Mouse (Mus musculus): ENCODE data around the gene Kmt2d. TPM values are rescaled to one million over a fixed set of nuclear protein-coding genes. Genes with fewer than 3 reads are reported as not detected.

The Kmt2d gene
- total RNA-seq, 4 experiments from 2014 or later: 77.8 to 96.0 (median 89.6) TPM

DNA sequence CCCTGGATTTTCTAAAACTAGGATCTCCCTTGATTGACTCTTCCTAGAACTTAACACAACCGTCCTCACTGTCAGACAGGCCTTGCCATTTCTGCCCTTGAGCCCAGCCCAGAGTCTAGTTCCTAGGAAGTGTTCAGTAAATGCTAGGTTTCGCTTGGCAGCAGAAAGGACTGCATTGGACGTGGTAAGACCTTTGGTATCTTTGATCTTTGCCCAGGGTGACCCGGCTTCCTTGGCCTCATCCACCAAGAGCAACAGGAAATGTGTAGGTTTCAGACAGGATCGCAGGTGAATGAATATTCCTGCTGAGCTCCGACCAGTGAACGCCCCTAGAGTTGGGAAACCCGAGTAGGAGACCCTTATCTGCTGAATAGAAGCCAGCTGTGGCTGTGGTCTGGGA, 68.1 kb downstream of the Kmt2d start:
- no peak for DNase-seq (ENCODE audit: low spot score in 2 of 2)

DNA sequence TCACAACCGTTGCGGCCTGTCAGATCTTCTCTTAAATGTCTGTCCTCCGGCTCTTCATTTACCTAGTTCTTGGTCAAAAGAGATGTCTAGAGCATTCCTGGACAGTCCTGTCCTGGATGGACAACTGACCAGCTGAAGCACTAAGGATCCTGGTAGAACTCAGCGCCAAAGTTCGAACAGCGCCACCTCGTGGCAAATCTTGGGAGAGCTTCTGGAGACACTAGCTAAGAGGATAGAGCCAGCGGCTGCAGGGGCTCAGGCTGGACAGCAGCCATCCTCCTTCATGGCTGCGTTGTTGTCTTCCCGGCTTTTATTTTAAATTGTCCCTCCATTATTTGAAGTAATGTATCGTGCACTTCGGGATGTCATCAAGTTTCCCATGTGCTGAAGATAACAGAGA, 71.6 kb downstream of the Kmt2d start:
- DNase-seq (ENCODE audit: low spot score in 2 of 2): peak in 1 of 2 experiments; percentile 82

DNA sequence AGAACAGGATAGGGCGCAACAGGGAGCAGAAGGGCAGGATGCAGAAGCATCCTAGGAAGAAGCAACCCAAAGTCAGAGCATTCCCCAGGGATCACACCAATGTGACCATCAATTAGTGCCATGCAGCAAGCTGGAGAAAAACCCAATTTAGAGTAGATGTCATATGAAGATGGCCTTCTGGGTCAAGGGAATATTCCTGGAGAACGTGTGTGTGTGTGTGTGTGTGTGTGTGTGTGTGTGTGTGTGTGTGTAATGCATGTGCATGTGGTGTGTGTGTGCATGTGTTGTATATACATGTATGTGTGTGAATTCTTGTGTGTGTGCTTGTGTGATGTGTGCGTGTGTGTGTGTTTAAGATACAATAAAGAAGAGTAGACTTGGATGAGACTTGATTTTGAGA, 72.1 kb downstream of the Kmt2d start:
- no peak for DNase-seq (ENCODE audit: low spot score in 2 of 2)

DNA sequence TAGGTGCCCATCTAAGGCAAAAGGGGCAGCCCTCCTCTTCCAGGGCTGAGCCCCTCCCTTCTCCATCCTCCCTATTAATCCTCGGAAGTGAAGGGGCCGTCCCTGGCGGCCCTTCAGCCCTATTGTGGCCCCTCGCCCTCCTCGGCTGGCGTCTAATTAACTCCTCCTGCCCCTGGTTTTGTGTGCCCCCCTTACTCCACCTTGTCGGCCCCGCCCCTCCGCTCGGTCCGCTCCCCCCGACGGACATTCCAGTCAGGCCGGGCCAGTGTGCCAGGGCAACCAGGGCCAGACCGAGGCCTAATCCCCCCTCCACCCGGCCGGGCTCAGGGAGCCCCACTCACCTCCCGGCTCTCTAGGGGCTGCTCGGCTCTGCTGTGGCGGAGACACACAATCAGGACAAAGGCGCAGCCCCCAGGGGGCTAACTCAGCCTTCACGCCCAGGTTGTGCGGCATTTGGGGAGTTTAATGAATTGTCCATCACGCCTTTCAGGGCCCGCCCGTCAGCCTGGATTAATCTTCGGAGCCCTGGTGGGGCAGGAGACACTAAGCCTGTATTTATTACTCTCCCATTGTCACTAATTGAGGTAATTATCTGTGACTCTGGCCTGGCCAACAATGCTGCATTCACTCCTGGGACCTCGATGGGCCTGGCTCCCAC, 73.0 kb downstream of the Kmt2d start:
- no peak for DNase-seq (ENCODE audit: low spot score in 2 of 2)

DNA sequence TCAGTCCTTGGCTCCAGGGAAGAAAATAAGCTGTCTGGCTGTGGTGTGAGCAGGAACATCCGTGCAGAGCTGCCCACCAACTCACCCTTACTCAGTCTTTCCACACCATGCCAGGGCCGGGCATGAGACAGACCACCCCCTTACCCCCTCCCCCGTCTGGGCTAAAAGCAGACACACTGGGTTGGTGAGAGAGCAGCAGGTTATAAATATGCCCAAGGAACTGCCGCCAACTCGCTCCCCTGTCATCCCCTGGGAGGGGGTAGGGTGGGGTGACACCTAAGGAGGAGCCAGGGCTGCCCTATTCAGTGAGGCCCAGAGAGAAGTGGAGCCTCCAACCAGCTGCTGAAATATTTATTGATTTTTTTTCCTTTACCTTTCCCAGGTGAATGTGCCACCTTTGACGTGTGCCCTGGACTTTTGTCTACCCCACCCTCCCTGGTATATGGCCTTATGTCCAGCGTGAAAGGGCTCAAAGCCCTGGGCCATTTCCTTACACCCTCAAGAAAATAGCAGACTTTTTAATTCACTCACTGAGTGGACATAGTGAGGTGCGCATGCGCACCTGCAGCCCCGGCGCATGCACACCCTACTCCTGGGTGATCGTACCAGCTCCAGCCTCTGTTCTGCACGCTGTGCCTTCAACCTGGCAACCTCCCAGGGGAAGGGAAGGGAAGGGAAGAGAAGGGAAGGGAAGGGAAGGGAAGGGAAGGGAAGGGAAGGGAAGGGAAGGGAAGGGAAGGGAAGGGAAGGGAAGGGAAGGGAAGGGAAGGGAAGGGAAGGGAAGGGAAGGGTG, 74.0 kb downstream of the Kmt2d start:
- DNase-seq (ENCODE audit: low spot score in 2 of 2): no peak

DNA sequence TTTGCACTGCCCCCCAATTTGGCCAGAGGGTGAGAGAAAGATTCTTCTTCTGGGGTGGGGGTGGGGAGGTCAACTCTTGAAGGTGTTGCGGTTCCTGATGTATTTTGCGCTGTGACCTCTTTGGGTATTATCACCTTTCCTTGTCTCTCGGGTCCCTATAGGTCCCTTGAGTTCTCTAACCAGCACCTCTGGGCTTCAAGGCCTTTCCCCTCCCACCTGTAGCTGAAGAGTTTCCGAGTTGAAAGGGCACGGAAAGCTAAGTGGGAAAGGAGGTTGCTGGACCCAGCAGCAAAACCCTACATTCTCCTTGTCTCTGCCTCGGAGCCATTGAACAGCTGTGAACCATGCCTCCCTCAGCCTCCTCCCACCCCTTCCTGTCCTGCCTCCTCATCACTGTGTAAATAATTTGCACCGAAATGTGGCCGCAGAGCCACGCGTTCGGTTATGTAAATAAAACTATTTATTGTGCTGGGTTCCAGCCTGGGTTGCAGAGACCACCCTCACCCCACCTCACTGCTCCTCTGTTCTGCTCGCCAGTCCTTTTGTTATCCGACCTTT, 77.8 kb downstream of the Kmt2d start:
- DNase-seq (ENCODE audit: low spot score in 2 of 2): no peak

DNA sequence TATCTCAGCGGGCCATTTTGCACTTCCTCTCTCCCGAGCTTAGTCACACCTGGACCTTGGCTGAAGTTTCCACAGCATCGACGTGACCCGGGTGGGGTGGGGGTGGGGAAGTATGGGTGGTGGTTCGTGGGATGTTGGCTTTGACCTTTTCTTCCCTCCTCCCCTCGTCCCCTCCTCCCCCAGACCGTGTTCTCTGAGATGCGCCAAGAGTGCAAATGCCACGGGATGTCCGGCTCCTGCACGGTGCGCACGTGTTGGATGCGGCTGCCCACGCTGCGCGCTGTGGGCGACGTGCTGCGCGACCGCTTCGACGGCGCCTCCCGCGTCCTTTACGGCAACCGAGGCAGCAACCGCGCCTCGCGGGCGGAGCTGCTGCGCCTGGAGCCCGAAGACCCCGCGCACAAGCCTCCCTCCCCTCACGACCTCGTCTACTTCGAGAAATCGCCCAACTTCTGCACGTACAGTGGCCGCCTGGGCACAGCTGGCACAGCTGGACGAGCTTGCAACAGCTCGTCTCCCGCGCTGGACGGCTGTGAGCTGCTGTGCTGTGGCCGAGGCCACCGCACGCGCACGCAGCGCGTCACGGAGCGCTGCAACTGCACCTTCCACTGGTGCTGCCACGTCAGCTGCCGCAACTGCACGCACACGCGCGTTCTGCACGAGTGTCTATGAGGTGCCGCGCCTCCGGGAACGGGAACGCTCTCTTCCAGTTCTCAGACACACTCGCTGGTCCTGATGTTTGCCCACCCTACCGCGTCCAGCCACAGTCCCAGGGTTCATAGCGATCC, 78.6 kb downstream of the Kmt2d start:
- DNase-seq (ENCODE audit: low spot score in 2 of 2): peak in 1 of 2 experiments; percentile 37

DNA sequence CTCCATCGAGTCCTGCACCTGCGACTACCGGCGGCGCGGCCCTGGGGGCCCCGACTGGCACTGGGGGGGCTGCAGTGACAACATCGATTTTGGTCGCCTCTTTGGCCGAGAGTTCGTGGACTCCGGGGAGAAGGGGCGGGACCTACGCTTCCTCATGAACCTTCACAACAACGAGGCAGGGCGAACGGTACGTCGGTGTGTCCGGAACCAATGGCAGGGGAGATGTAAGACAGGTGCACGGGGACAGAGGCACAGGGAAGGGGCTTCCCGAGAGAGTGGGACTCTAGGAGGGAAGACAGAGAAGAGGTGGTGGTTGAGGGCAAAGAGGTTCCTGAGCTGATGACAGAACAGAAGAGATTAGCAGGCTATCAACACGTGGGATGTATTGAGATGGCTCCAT, 79.2 kb downstream of the Kmt2d start:
- DNase-seq (ENCODE audit: low spot score in 2 of 2): no peak

DNA sequence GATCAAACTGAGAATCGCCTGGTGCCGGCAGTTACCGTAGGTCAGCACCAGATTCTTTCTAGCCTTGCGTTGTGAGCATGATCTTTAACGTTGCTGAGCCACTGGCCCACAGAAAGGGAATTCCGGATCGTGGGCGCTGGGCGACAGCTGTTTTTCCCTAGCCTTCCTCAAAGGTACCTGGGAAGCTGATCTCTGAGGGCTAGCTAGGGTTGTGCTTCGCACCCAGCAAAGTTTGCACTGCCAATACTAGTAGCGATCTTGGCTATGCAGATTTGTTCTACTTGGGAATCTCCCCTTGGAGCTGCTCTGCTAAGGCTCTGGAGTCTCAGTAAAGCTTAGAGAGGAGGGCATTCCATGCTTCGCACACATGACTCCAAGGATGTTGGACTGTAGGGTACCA, 79.8 kb downstream of the Kmt2d start:
- no peak for DNase-seq (ENCODE audit: low spot score in 2 of 2)

DNA sequence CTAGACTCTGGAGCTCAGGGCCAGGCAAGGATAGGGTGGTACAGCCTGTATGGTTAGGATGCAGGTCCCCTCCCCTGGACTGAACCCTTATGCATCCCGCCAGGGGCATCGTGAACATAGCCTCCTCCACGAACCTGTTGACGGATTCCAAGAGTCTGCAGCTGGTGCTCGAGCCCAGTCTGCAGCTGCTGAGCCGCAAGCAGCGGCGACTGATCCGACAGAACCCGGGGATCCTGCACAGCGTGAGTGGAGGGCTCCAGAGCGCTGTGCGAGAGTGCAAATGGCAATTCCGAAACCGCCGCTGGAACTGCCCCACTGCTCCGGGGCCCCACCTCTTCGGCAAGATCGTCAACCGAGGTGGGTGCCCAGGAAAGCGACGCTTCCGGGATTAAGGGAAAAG, 80.2 kb downstream of the Kmt2d start:
- no peak for DNase-seq (ENCODE audit: low spot score in 2 of 2)

DNA sequence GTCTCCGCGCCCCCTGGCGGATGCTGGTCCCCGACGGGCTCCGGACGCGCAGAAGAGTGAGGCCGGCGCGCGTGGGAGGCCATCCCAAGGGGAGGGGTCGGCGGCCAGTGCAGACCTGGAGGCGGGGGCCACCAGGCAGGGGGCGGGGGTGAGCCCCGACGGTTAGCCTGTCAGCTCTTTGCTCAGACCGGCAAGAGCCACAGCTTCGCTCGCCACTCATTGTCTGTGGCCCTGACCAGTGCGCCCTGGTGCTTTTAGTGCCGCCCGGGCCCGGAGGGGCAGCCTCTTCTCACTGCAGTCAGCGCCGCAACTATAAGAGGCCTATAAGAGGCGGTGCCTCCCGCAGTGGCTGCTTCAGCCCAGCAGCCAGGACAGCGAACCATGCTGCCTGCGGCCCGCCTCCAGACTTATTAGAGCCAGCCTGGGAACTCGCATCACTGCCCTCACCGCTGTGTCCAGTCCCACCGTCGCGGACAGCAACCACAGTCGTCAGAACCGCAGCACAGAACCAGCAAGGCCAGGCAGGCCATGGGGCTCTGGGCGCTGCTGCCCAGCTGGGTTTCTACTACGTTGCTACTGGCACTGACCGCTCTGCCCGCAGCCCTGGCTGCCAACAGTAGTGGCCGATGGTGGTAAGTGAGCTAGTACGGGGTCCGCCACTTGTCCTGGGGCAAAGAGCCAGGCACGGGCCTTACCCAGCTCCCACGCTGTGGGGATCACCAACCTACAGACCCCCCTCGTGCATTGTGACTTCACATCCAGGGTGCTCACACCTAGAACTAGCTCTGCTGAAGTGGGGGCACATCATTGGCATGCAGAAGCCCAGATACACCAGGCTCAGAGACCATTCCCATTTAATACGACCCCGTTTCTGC, 81.1 kb downstream of the Kmt2d start, which contains the start of gene Wnt1:
Wnt1 (plus strand) TSS at position 197 of the 875 bp plus-strand sequence.
- no peak for DNase-seq (ENCODE audit: low spot score in 2 of 2)

DNA sequence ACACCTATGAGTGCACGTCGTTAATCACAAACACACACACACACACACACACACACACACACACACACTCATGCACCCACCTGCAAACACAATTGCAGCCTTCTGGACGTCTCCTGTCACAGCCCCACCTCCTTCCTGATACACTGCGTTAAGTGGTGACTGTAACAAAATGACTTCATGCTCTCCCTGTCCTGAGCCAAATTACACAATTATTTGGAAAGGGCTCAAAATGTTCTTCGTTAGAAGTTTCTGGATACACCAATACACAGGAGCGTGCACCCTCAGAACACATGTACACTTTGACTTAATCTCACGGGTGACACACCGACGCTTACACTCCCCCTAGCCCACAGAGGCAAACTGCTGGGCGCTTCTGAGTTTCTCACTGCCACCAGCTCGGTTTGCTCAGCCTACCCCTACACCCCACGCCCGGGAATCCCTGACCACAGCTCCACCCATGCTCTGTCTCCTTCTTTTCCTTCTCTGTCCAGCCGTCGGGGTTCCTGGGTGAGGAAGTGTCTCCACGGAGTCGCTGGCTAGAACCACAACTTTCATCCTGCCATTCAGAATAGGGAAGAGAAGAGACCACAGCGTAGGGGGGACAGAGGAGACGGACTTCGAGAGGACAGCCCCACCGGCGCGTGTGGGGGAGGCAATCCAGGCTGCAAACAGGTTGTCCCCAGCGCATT, 81.9 kb downstream of the Kmt2d start:
- DNase-seq (ENCODE audit: low spot score in 2 of 2): no peak

DNA sequence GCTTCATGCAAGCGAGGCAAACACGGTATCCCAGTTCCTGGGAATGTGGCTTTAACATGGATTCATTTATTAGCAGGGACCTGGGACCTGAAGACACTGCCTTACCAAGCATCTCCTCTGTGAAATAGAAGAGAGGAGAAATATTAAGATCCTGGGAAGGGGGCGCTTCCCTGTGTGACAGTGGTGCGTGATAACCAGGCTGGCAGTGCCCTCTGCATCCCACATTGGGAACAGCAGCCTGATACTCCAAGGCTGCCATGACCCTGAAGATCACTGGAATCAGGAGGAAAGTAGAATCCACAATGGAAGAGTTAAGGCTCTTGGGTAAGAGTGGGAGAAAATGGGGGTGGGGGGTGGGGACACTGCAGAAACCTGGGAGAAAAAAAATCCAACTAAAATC, 83.1 kb downstream of the Kmt2d start:
- DNase-seq (ENCODE audit: low spot score in 2 of 2): no peak

DNA sequence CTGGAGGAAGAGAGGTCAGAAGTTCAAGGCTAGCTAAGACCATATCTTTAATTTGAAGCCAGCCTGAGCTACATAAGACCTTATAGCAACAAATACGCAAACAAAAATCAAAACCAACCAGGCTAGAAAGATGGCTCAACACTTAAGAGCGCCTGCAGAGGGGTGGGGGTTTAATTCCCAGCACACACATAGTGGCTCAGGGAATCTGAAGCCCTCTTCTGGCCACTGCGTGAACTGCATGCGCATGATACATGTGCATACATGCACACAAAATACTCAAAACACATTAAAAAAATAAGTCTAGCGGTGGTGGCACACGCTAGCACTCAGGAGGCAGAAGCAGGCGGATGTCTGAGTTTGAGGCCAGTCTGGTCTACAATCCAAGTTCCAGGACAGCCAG, 85.3 kb downstream of the Kmt2d start:
- no peak for DNase-seq (ENCODE audit: low spot score in 2 of 2)

Other genes with a start within 250 kb of the Kmt2d start
- gene Cacnb3, start 240.4 kb downstream of the Kmt2d start, total RNA-seq (2022): 100 to 1,000 TPM; 163 to 193 (median 176) TPM
- 10 to 100 TPM; 76.3 to 89.4 (median 85.9) TPM for gene Ddx23, start 208.3 kb downstream of the Kmt2d start, total RNA-seq (2022)
- 1 to 10 TPM; 6.3 to 8.7 (median 7.3) TPM for gene Rnd1, start 193.7 kb downstream of the Kmt2d start, total RNA-seq (2022)
- gene Ccdc65, start 163.0 kb downstream of the Kmt2d start, total RNA-seq (2022): 10 to 100 TPM in 1 of 4 experiments, 1 to 10 TPM in 3; 7.4 to 10.4 (median 8.4) TPM
- 1 to 10 TPM; 1.2 to 2.3 (median 1.5) TPM for gene Fkbp11, start 143.0 kb downstream of the Kmt2d start, total RNA-seq (2022)
- 100 to 1,000 TPM; 730 to 835 (median 787) TPM for gene Arf3, start 108.0 kb downstream of the Kmt2d start, total RNA-seq (2022)
- gene Wnt10b, start 93.1 kb downstream of the Kmt2d start, total RNA-seq (2022): under 1 TPM; 0.16 to 0.59 (median 0.41) TPM
- gene Wnt1, start 81.3 kb downstream of the Kmt2d start, total RNA-seq (2022): not detected
- gene Ddn, start 61.7 kb downstream of the Kmt2d start, total RNA-seq (2022): 1,000 to 10,000 TPM; 1,258 to 1,383 (median 1,345) TPM
- gene Prkag1, start 39.7 kb downstream of the Kmt2d start, total RNA-seq (2022): 10 to 100 TPM; 49.0 to 55.2 (median 50.2) TPM
- 10 to 100 TPM in 1 of 4 experiments, 1 to 10 TPM in 3; 4.9 to 10.4 (median 7.9) TPM for gene Rhebl1, start 23.3 kb upstream of the Kmt2d start, total RNA-seq (2022)
- under 1 TPM in 3 of 4 experiments, not detected in 1; 0.18 to 0.34 (median 0.23) TPM for gene Dhh, start 27.3 kb upstream of the Kmt2d start, total RNA-seq (2022)
- 10 to 100 TPM; 17.9 to 21.8 (median 19.6) TPM for gene Lmbr1l, start 47.0 kb upstream of the Kmt2d start, total RNA-seq (2022)
- 100 to 1,000 TPM; 488 to 526 (median 515) TPM for gene Tuba1b, start 63.4 kb upstream of the Kmt2d start, total RNA-seq (2022)
- not detected for gene Gm49450, start 82.3 kb upstream of the Kmt2d start, total RNA-seq (2022)
- 100 to 1,000 TPM; 800 to 882 (median 860) TPM for gene Tuba1a, start 82.5 kb upstream of the Kmt2d start, total RNA-seq (2022)
- gene Tuba1c, start 158.7 kb upstream of the Kmt2d start, total RNA-seq (2022): 10 to 100 TPM; 47.7 to 64.5 (median 52.7) TPM
- 1 to 10 TPM in 3 of 4 experiments, under 1 TPM in 1; 0.96 to 1.9 (median 1.4) TPM for gene Prph, start 184.0 kb upstream of the Kmt2d start, total RNA-seq (2022)
- gene Troap, start 203.4 kb upstream of the Kmt2d start, total RNA-seq (2022): under 1 TPM; 0.33 to 0.66 (median 0.46) TPM
- gene C1ql4, start 216.6 kb upstream of the Kmt2d start, total RNA-seq (2022): under 1 TPM in 1 of 4 experiments, not detected in 3; 0.21 TPM
- under 1 TPM in 3 of 4 experiments, not detected in 1; 0.31 to 0.39 (median 0.34) TPM for gene Dnajc22, start 222.0 kb upstream of the Kmt2d start, total RNA-seq (2022)